Mouse (Mus musculus) limb, embryonic 15.5 days (tissue): ENCODE data around the gene Eif4a1. TPM values are rescaled to one million over a fixed set of nuclear protein-coding genes. Genes with fewer than 3 reads are reported as not detected.
A peak's percentile ranks its signal among the peaks of the same experiment; 100 is the strongest.

Experiments
- ATAC-seq: fragments of 200-750 bp; cut with Nextera tagmentation; 2 replicates; pipeline ENCODE4 v1.8.0; 2017; ENCODE audit warnings: low read depth, moderate TSS enrichment; ENCODE audit not compliant: insufficient number of reproducible peaks, low FRiP score, low TSS enrichment
- H3K27ac ChIP-seq: fragments of 300-500 bp; sonication (generic); 2 replicates; pipeline ENCODE4 v1.5.1; 2015; ENCODE audit warnings: moderate library complexity, mild to moderate bottlenecking, inconsistent platforms
- H3K27me3 ChIP-seq: fragments of 300-500 bp; sonication (generic); 2 replicates; pipeline ENCODE4 v1.6.1; 2015; ENCODE audit warnings: inconsistent platforms
- H3K36me3 ChIP-seq: fragments of 300-500 bp; sonication (generic); 2 replicates; pipeline ENCODE4 v1.6.1; 2015; ENCODE audit warnings: inconsistent platforms
- H3K4me1 ChIP-seq: fragments of 300-500 bp; sonication (generic); 2 replicates; pipeline ENCODE4 v1.6.1; 2015; ENCODE audit warnings: inconsistent platforms
- H3K4me2 ChIP-seq: fragments of 300-500 bp; sonication (generic); 2 replicates; pipeline ENCODE4 v1.6.1; 2015; ENCODE audit warnings: mild to moderate bottlenecking, inconsistent platforms
- H3K4me3 ChIP-seq: fragments of 300-500 bp; sonication (generic); 2 replicates; pipeline ENCODE4 v1.5.1; 2015; ENCODE audit warnings: mild to moderate bottlenecking, inconsistent platforms
- H3K9ac ChIP-seq: fragments of 300-500 bp; sonication (generic); 2 replicates; pipeline ENCODE4 v1.6.1; 2015; ENCODE audit warnings: inconsistent platforms
- H3K9me3 ChIP-seq: fragments of 300-500 bp; sonication (generic); 2 replicates; pipeline ENCODE4 v1.6.1; 2016; ENCODE audit warnings: inconsistent platforms
- WGBS: fragments of 180-500 bp; shearing (Covaris S2); methylation state at CpG from one replicate; pipeline ENCODE4 v1.1.7; 2015; 5-methylcytosine and 5-hydroxymethylcytosine counted together
- polyA plus RNA-seq: library from polyadenylated mRNA; unstranded; fragments of >200 nt; fragmentation: Nextera tagmentation; extraction: Ambion mirVana; gene quantifications from 2 replicates; pipeline ENCODE4 v1.2.1, GENCODE M21; 2015

Gene Eif4a1
- polyA plus RNA-seq, 1 experiment from 2014 or later: 443 TPM

- no peak overlapping the region for H3K9ac ChIP-seq
- H3K4me2 ChIP-seq: no peak overlapping the region
- WGBS: 89% methylated on average over 3 of the region's 3 CpGs
- H3K27ac ChIP-seq: no peak overlapping the region
- no peaks in the 10 kb centered on the region for H3K27me3 ChIP-seq
- H3K9me3 ChIP-seq: no peaks in the 10 kb centered on the region
- peaks cover 3% of the 10 kb centered on the region; the same call in 1 of the 2 replicates for H3K36me3 ChIP-seq
- no peak overlapping the region for H3K4me3 ChIP-seq
- ATAC-seq: no peak
- H3K4me1 ChIP-seq: peaks cover 14% of the 10 kb centered on the region
Measured at GRCm38 (mm10) chr11:69697396-69697795, 25.2 kb upstream of the Eif4a1 start.

- no peaks in the 10 kb centered on the region for H3K9me3 ChIP-seq
- peaks cover 3% of the 10 kb centered on the region; the same call in 1 of the 2 replicates for H3K36me3 ChIP-seq
- H3K4me1 ChIP-seq: peaks cover 14% of the 10 kb centered on the region
- peak within 1 kb of the TSS; percentile 90 for H3K4me2 ChIP-seq
- peak; percentile 65; the same call in 1 of the 2 replicates for ATAC-seq
- H3K4me3 ChIP-seq: peak within 1 kb of the TSS; percentile 55
- peak within 1 kb of the TSS; percentile 89 for H3K27ac ChIP-seq
- no peaks in the 10 kb centered on the region for H3K27me3 ChIP-seq
- H3K9ac ChIP-seq: peak within 1 kb of the TSS; percentile 64
- 1% methylated on average over 41 of the region's 41 CpGs for WGBS
Measured at GRCm38 (mm10) chr11:69695361-69696181, 23.3 kb upstream of the Eif4a1 start, which contains the start of the genes Tnfsf12 and Tnfsfm13. Gene Tnfsf12 (minus strand): TSS chr11:69695849. Gene Tnfsfm13 (minus strand): TSS chr11:69696098.

GRCm38 (mm10) chr11:69695046-69695360 lies 22.8 kb upstream of the Eif4a1 start:
- H3K36me3 ChIP-seq: peaks cover 3% of the 10 kb centered on the region; the same call in 1 of the 2 replicates
- H3K27me3 ChIP-seq: no peaks in the 10 kb centered on the region
- no peaks in the 10 kb centered on the region for H3K9me3 ChIP-seq
- peak overlapping the region; percentile 90 for H3K4me2 ChIP-seq
- no peak for ATAC-seq
- peak overlapping the region; percentile 89 for H3K27ac ChIP-seq
- peaks cover 14% of the 10 kb centered on the region for H3K4me1 ChIP-seq
- H3K4me3 ChIP-seq: peak overlapping the region; percentile 55
- 21% methylated on average over 6 of the region's 6 CpGs for WGBS
- H3K9ac ChIP-seq: peak overlapping the region; percentile 64; the same call in 1 of the 2 replicates

- no peak for ATAC-seq
- H3K36me3 ChIP-seq: peaks cover 3% of the 10 kb centered on the region; the same call in 1 of the 2 replicates
- H3K4me1 ChIP-seq: peaks cover 14% of the 10 kb centered on the region
- no peak overlapping the region for H3K9ac ChIP-seq
- no peak overlapping the region for H3K4me3 ChIP-seq
- WGBS: 56% methylated on average over 11 of the region's 11 CpGs
- H3K27ac ChIP-seq: no peak overlapping the region
- no peak overlapping the region for H3K4me2 ChIP-seq
- no peaks in the 10 kb centered on the region for H3K27me3 ChIP-seq
- H3K9me3 ChIP-seq: no peaks in the 10 kb centered on the region
Measured at GRCm38 (mm10) chr11:69693421-69693965, 21.3 kb upstream of the Eif4a1 start.

DNA sequence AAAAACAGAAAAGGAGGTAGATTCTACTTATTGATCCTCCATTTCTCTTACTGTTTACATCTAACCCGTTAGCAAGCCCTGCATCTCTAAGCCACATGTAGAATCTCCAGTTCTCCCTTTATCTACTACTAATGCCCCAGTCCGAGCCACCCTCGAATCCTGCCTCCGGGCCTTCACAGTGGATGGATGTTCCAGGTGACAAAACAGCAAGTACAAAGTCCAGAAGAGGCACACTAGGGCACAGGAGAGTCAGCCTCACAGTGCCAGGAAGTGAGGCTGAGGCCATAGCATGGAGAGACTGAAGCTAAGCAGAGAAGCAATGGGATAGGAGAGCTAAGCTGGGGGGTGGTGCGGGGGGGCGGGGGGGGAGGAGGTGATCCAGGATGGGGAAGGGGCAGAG lies 20.6 kb upstream of the Eif4a1 start:
- Histone ChIP-seq H3K36me3 (peaks cover 3% of the 10 kb centered on the region; the same call in 1 of the 2 replicates), H3K4me2 (no peak overlapping the region), H3K4me3 (no peak overlapping the region), H3K27me3 (no peaks in the 10 kb centered on the region), H3K9ac (no peak overlapping the region), H3K4me1 (peaks cover 14% of the 10 kb centered on the region), H3K9me3 (no peaks in the 10 kb centered on the region), H3K27ac (no peak overlapping the region)
- ATAC-seq: no peak
- 87% methylated on average over 6 of the region's 6 CpGs for WGBS

DNA sequence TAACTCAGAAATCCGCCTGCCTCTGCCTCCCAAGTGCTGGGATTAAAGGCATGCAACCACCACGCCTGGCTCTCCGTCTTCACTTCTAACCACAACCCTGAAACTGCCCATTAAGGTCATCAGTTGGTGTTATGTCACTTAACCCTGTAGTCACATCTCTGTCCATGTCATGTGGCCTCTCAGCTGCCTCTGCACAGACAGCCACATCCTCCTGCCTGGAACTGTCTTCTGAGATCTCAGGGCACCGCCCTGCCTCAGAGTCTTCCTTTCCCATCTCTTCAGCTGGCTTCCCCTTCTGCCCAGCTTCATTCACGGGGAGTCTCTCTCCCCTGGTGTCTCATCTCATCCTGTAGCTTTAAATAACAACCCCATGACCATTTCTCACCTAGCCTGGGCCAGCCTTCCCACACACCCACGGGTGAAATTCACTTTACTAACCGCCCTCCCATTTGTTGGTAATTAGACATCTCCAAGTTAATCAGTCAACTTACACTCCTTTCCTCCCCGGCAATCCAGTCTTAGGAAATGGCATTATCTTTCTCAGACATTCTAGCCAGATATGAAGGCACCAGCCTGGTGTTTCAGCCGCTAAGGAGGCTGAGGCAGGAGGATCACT lies 20.1 kb upstream of the Eif4a1 start:
- Histone ChIP-seq H3K4me1 (peaks cover 14% of the 10 kb centered on the region), H3K27me3 (no peaks in the 10 kb centered on the region), H3K9ac (no peak overlapping the region), H3K27ac (no peak overlapping the region), H3K9me3 (no peaks in the 10 kb centered on the region), H3K4me2 (no peak overlapping the region), H3K36me3 (peaks cover 3% of the 10 kb centered on the region; the same call in 1 of the 2 replicates), H3K4me3 (no peak overlapping the region)
- ATAC-seq: no peak
- WGBS: 70% methylated on average over 9 of the region's 9 CpGs

GRCm38 (mm10) chr11:69689891-69690290 lies 17.7 kb upstream of the Eif4a1 start:
- H3K36me3 ChIP-seq: peaks cover 3% of the 10 kb centered on the region; the same call in 1 of the 2 replicates
- H3K9me3 ChIP-seq: no peaks in the 10 kb centered on the region
- no peak overlapping the region for H3K4me2 ChIP-seq
- H3K27ac ChIP-seq: no peak overlapping the region
- H3K4me1 ChIP-seq: peaks cover 25% of the 10 kb centered on the region
- no peak overlapping the region for H3K9ac ChIP-seq
- no peak for ATAC-seq
- H3K27me3 ChIP-seq: no peaks in the 10 kb centered on the region
- WGBS: 92% methylated on average over 1 of the region's 1 CpGs
- H3K4me3 ChIP-seq: no peak overlapping the region

- Histone ChIP-seq H3K36me3 (no peaks in the 10 kb centered on the region), H3K4me2 (peak overlapping the region; percentile 6; the same call in 1 of the 2 replicates), H3K27ac (no peak overlapping the region; the same call in 1 of the 2 replicates), H3K4me3 (no peak overlapping the region), H3K27me3 (no peaks in the 10 kb centered on the region), H3K9ac (no peak overlapping the region), H3K4me1 (peaks cover 50% of the 10 kb centered on the region), H3K9me3 (no peaks in the 10 kb centered on the region)
- WGBS: 43% methylated on average over 5 of the region's 5 CpGs
- ATAC-seq: no peak
Measured at GRCm38 (mm10) chr11:69687061-69687460, 14.8 kb upstream of the Eif4a1 start.

GRCm38 (mm10) chr11:69686377-69686776 lies 14.2 kb upstream of the Eif4a1 start:
- Histone ChIP-seq H3K9ac (no peak overlapping the region), H3K36me3 (no peaks in the 10 kb centered on the region), H3K4me2 (peak overlapping the region; percentile 6; the same call in 1 of the 2 replicates), H3K4me3 (no peak overlapping the region), H3K9me3 (no peaks in the 10 kb centered on the region), H3K27ac (peak overlapping the region; percentile 94), H3K27me3 (no peaks in the 10 kb centered on the region), H3K4me1 (peaks cover 50% of the 10 kb centered on the region)
- WGBS: 12% methylated on average over 4 of the region's 4 CpGs
- no peak for ATAC-seq

DNA sequence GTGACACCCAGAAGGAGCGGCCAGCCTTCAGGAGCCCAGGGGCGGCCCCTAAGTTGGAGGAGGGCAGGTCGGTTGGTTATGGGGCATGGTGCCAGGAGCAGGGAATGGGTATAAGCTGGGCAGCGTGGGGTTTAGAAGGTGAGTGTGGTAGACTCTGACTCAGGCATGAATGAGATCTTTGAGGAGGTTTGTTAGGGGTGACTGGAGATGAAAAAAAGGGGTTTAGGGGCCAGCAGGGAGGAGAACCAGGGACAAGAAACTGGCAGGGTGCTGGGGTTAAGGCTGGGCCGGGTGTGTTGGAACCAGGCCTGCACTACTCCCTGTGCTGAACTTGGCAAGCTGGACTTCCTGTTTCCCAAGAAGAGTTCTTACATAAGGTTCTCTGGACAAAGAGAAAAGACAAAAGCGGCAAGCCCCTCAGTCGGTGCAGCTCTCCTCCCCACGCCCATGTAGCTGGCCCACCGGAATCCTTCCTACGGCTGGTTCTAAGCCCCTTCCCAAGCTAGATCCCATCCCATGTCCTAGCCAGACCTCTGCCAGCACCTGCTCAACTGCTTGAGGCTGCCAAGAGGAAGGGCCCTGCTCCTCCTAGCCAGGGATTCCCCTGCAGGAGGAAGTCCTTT lies 13.4 kb upstream of the Eif4a1 start, which contains the start of gene Tnfsf13:
TSS of gene Tnfsf13 (minus strand) at position 259 of the 623 bp plus-strand sequence.
- no peaks in the 10 kb centered on the region for H3K9me3 ChIP-seq
- no peaks in the 10 kb centered on the region for H3K27me3 ChIP-seq
- no peaks in the 10 kb centered on the region for H3K36me3 ChIP-seq
- ATAC-seq: no peak
- H3K4me3 ChIP-seq: no peak within 1 kb of the TSS
- H3K4me1 ChIP-seq: peaks cover 55% of the 10 kb centered on the region
- 64% methylated on average over 10 of the region's 10 CpGs for WGBS
- H3K4me2 ChIP-seq: peak within 1 kb of the TSS; percentile 6; the same call in 1 of the 2 replicates
- peak within 1 kb of the TSS; percentile 94 for H3K27ac ChIP-seq
- H3K9ac ChIP-seq: 0 out of 2 replicates have a peak within 1 kb of the TSS, but pooled peaks have one; percentile 26

DNA sequence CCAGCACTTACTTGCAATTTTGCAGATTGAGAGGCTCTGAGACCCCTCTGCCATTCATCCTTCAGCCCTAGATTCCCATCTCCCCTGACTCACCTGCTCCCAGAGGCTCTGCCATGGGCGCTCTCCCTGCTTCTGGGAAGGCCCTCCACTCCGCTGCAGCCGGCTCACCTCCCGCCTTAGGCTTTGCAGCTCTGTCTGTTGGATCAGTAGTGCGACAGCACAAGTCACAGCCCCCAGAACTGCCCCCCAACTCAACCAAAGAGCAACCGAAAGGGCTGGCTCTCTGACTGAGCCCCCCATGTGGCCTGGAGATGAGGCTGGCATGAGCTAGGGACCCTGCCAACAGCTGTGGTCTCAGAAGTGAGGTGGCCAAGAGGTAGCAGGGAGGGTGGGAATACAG lies 12.7 kb upstream of the Eif4a1 start:
- ATAC-seq: no peak
- no peaks in the 10 kb centered on the region for H3K9me3 ChIP-seq
- H3K27me3 ChIP-seq: no peaks in the 10 kb centered on the region
- H3K4me1 ChIP-seq: peaks cover 62% of the 10 kb centered on the region
- H3K4me3 ChIP-seq: no peak overlapping the region
- H3K4me2 ChIP-seq: no peak overlapping the region
- no peak overlapping the region for H3K9ac ChIP-seq
- WGBS: 83% methylated on average over 6 of the region's 6 CpGs
- peaks cover 6% of the 10 kb centered on the region; the same call in 1 of the 2 replicates for H3K36me3 ChIP-seq
- peak overlapping the region; percentile 94 for H3K27ac ChIP-seq
